Mouse (Mus musculus) forebrain, embryonic 11.5 days (tissue): ENCODE measurements around the gene Fbxl19. TPM values are rescaled to one million over a fixed set of nuclear protein-coding genes. Genes with fewer than 3 reads are reported as not detected.
"Not testable (repeated sequence)": the region's sequence is repeated elsewhere in the genome, so short reads cannot be mapped to it uniquely, and the experiment has no call there.

Source experiments
- ATAC-seq: fragments of 200-750 bp; cut with Nextera tagmentation; replicated peaks from 2 replicates; pipeline ENCODE4 v1.8.0; 2017; ENCODE audit warnings: moderate TSS enrichment; ENCODE audit not compliant: low FRiP score
- DNase-seq: peaks from one replicate; pipeline ENCODE4 v3.0.0-alpha.2; 2017; ENCODE audit warnings: low spot score
- H3K27ac ChIP-seq: fragments of 300-500 bp; sonication (generic); 2 replicates; pipeline ENCODE4 v1.5.1; 2014; ENCODE audit warnings: low read depth, low read length
- H3K27me3 ChIP-seq: fragments of 300-500 bp; sonication (generic); 2 replicates; pipeline ENCODE4 v1.6.1; 2014; ENCODE audit warnings: mild to moderate bottlenecking, low read length, mixed read lengths; ENCODE audit not compliant: control insufficient read depth, insufficient read depth
- H3K36me3 ChIP-seq: fragments of 300-500 bp; sonication (generic); 2 replicates; pipeline ENCODE4 v1.6.1; 2014; ENCODE audit warnings: mild to moderate bottlenecking, low read length, moderate library complexity, mixed read lengths; ENCODE audit not compliant: control insufficient read depth, insufficient read depth
- H3K4me1 ChIP-seq: fragments of 300-500 bp; sonication (generic); replicated peaks from 2 replicates; pipeline ENCODE4 v1.6.1; 2014; ENCODE audit warnings: low read length, mixed read lengths; ENCODE audit not compliant: control insufficient read depth, insufficient read depth
- H3K4me2 ChIP-seq: fragments of 300-500 bp; sonication (generic); 2 replicates; pipeline ENCODE4 v1.6.1; 2014; ENCODE audit warnings: low read depth, mild to moderate bottlenecking, low read length, moderate library complexity, mixed read lengths; ENCODE audit not compliant: severe bottlenecking
- H3K4me3 ChIP-seq: fragments of 300-500 bp; sonication (generic); 2 replicates; pipeline ENCODE4 v1.5.1; 2014; ENCODE audit warnings: low read depth, low read length
- H3K9ac ChIP-seq: fragments of 300-500 bp; sonication (generic); 2 replicates; pipeline ENCODE4 v1.6.1; 2014; ENCODE audit warnings: low read length
- H3K9me3 ChIP-seq: fragments of 300-500 bp; sonication (generic); 2 replicates; pipeline ENCODE4 v1.6.1; 2016; ENCODE audit warnings: low read length, mixed read lengths; ENCODE audit not compliant: control insufficient read depth
- WGBS: fragments of 180-500 bp; shearing (Covaris S2); extraction: QIAGEN DNeasy Blood & Tissue Kit; methylation state at CpG from one replicate; pipeline ENCODE4 v1.1.7; 2014; 5-methylcytosine and 5-hydroxymethylcytosine counted together
- polyA plus RNA-seq: library from polyadenylated mRNA; unstranded; fragments of >200 nt; fragmentation: Nextera tagmentation; extraction: Ambion mirVana; gene quantifications from 2 replicates; pipeline ENCODE4 v1.2.1, GENCODE M21; 2014

The Fbxl19 gene
- polyA plus RNA-seq, 1 experiment from 2014 or later, result 7.9 TPM

DNA sequence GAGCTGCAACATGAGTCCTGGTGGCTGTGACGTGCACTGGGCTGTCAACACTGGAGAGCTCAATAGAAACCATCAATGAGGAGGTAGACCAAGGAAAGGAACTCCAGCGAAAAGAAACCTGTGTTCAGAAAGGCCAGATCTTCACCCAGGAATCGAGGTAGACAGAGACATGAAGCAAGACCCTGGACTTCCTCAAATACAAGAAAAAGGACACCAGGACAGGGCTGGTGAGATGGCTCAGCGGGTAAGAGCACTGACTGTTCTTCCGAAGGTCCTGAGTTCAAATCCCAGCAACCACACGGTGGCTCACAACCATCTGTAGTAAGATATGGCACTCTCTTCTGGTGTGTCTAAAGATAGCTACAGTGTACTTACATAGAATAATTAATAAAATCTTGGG lies 26.0 kb upstream of the Fbxl19 start:
- 92% methylated on average over 6 of the region's 6 CpGs for WGBS
- ATAC-seq, result no peak

DNA sequence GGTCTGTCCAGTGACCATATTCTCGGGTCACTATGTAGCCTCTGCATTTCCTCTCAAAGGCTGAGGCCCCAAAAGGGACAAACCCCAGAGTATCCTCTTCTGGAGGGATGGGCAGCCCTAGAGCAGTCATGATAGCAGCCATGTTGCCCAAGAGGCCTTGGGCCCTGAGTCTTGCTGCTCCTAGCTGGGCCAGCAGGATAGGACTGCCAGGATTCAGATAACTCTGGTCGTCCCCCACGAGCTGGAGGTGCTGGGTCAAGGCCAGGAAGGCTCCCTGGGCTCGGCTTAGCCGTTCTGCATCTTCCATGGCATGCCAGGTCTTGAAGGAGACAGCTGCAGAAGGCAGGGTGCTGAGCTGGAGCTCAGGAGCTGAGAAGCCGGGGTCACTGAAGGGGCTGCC lies 25.1 kb upstream of the Fbxl19 start:
- WGBS, result 90% methylated on average over 6 of the region's 6 CpGs
- Histone ChIP-seq H3K36me3 (no peaks in the 10 kb centered on the region), H3K4me1 (peaks cover 3% of the 10 kb centered on the region), H3K9me3 (no peaks in the 10 kb centered on the region), H3K9ac (no peak overlapping the region), H3K4me2 (no peak overlapping the region), H3K4me3 (no peak overlapping the region), H3K27ac (no peak overlapping the region), H3K27me3 (no peaks in the 10 kb centered on the region)
- ATAC-seq, result no peak
- no peak for DNase-seq

More for the DNA sequence above, 26.0 kb upstream of the Fbxl19 start:
- no peak overlapping the region for H3K4me3 ChIP-seq
- no peaks in the 10 kb centered on the region for H3K36me3 ChIP-seq
- H3K4me2 ChIP-seq, result no peak overlapping the region
- no peaks in the 10 kb centered on the region for H3K9me3 ChIP-seq
- H3K9ac ChIP-seq, result no peak overlapping the region
- peaks cover 4% of the 10 kb centered on the region for H3K4me1 ChIP-seq
- H3K27me3 ChIP-seq, result no peaks in the 10 kb centered on the region
- DNase-seq, result no peak
- no peak overlapping the region for H3K27ac ChIP-seq

GRCm38 (mm10) chr7:127725490-127725889 lies 18.9 kb upstream of the Fbxl19 start:
- no peak overlapping the region for H3K4me2 ChIP-seq
- 24% methylated on average over 2 of the region's 2 CpGs for WGBS
- DNase-seq (no peak), ATAC-seq (no peak)
- H3K27me3 ChIP-seq, result no peaks in the 10 kb centered on the region
- H3K4me3 ChIP-seq, result no peak overlapping the region
- H3K27ac ChIP-seq, result no peak overlapping the region
- no peaks in the 10 kb centered on the region for H3K4me1 ChIP-seq
- no peak overlapping the region for H3K9ac ChIP-seq
- H3K36me3 ChIP-seq, result no peaks in the 10 kb centered on the region
- H3K9me3 ChIP-seq, result no peaks in the 10 kb centered on the region

GRCm38 (mm10) chr7:127725924-127726323 lies 18.4 kb upstream of the Fbxl19 start:
- H3K27me3 ChIP-seq, result no peaks in the 10 kb centered on the region
- 44% methylated on average over 6 of the region's 6 CpGs for WGBS
- no peaks in the 10 kb centered on the region for H3K36me3 ChIP-seq
- no peak overlapping the region for H3K4me2 ChIP-seq
- H3K4me3 ChIP-seq, result no peak overlapping the region
- H3K4me1 ChIP-seq, result no peaks in the 10 kb centered on the region
- no peak for ATAC-seq
- no peak overlapping the region for H3K27ac ChIP-seq
- no peaks in the 10 kb centered on the region for H3K9me3 ChIP-seq
- no peak overlapping the region for H3K9ac ChIP-seq
- no peak for DNase-seq

GRCm38 (mm10) chr7:127727898-127728297 lies 16.4 kb upstream of the Fbxl19 start:
- Histone ChIP-seq H3K4me1 (no peaks in the 10 kb centered on the region), H3K9ac (no peak overlapping the region), H3K4me2 (no peak overlapping the region), H3K27me3 (no peaks in the 10 kb centered on the region), H3K36me3 (no peaks in the 10 kb centered on the region), H3K27ac (no peak overlapping the region), H3K9me3 (no peaks in the 10 kb centered on the region), H3K4me3 (no peak overlapping the region)
- no peak for DNase-seq
- ATAC-seq, result no peak
- WGBS, result 92% methylated on average over 7 of the region's 7 CpGs

DNA sequence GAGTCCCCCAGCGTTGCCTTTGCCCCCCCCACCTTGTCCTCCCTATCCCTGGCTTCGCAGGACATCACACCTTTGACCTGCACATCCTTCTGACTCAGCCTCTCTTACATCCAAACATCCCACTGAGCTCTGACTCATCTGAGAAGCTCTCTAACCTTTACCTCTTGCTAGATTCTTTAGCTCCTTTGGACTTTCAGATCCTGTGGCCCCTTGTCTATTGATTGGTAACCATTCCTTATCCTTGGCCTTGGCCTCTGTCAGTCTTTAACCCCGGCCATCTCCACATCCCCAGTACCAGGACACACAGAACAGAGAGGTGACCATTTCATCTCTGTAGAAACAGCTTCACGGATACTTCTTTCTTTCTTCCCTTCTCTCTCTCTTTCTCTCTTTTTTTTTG lies 14.2 kb upstream of the Fbxl19 start:
- H3K9ac ChIP-seq, result no peak overlapping the region
- H3K36me3 ChIP-seq, result no peaks in the 10 kb centered on the region
- no peaks in the 10 kb centered on the region for H3K9me3 ChIP-seq
- no peak overlapping the region for H3K4me3 ChIP-seq
- DNase-seq, result no peak
- H3K4me1 ChIP-seq, result no peaks in the 10 kb centered on the region
- H3K27me3 ChIP-seq, result no peaks in the 10 kb centered on the region
- H3K4me2 ChIP-seq, result no peak overlapping the region
- ATAC-seq, result no peak
- no peak overlapping the region for H3K27ac ChIP-seq
- 75% methylated on average over 4 of the region's 4 CpGs for WGBS

DNA sequence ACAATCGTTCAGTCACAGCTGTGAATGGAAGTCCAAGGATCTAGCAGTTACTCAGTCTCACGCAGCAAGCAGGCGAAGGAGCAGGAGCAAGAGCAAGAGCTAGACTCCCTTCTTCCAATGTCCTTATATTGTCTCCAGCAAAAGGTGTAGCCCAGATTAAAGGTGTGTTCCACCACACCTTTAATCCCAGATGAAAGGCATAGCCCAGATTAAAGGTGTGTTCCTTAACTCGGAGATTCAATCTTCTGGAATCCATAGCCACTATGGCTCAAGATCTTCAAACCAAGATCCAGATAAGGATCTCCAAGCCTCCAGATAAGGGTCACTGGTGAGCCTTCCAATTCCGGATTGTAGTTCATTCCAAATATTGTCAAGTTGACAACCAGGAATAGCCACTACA lies 12.3 kb upstream of the Fbxl19 start, which contains the start of gene Ctf2:
Gene Ctf2 (minus strand): TSS at position 101 of the 400 bp plus-strand sequence.
- not testable (repeated sequence) for H3K27me3 ChIP-seq, H3K4me2 ChIP-seq, H3K4me1 ChIP-seq, DNase-seq, H3K9ac ChIP-seq, H3K9me3 ChIP-seq, H3K4me3 ChIP-seq, H3K36me3 ChIP-seq, ATAC-seq, H3K27ac ChIP-seq
- no CpG with 5 or more reads among the region's 5 CpGs for WGBS

DNA sequence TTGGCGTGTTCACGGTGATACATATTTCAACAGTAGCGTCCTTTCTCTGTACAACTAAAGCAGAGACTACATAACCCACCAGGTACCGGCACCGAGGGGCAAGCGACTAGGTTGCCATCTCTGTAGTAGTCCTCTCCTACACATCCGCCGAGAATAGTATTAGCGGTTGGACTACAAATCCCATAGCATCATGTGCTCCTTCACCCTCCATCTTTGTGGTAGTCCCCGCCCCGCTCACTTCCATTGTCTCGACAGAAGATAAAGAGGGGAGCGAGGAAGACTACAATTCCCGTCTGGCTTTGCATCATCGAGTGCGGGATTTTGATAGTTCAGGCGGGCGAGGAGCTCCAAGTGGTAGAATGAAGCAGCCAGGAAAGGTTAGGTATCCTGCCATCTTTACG lies 908 bp downstream of the Fbxl19 start:
- DNase-seq (peak; percentile 93), ATAC-seq (peak; percentile 80)
- Histone ChIP-seq H3K9ac (peak overlapping the region; percentile 89), H3K9me3 (no peaks in the 10 kb centered on the region), H3K4me3 (peak overlapping the region; percentile 88), H3K4me1 (no peaks in the 10 kb centered on the region; the same call in 1 of the 2 replicates), H3K27me3 (no peaks in the 10 kb centered on the region), H3K27ac (peak overlapping the region; percentile 90), H3K4me2 (peak overlapping the region; percentile 82), H3K36me3 (no peaks in the 10 kb centered on the region; the same call in 1 of the 2 replicates)
- under 1% methylated on average over 19 of the region's 19 CpGs for WGBS

- Histone ChIP-seq H3K36me3 (peaks cover 3% of the 10 kb centered on the region; the same call in 1 of the 2 replicates), H3K4me3 (peak overlapping the region; percentile 88), H3K9ac (peak overlapping the region; percentile 89), H3K9me3 (no peaks in the 10 kb centered on the region), H3K4me1 (no peaks in the 10 kb centered on the region; the same call in 1 of the 2 replicates), H3K27me3 (no peaks in the 10 kb centered on the region), H3K27ac (peak overlapping the region; percentile 90), H3K4me2 (peak overlapping the region; percentile 82)
- WGBS, result under 1% methylated on average over 36 of the region's 39 CpGs
- ATAC-seq, result peak; percentile 85
- DNase-seq, result peak; percentile 95
Measured at GRCm38 (mm10) chr7:127745652-127746493, 1.5 kb downstream of the Fbxl19 start.
